Mouse (Mus musculus): ENCODE measurements at regions not wholly inside any gene's neighbourhood (a gene's known extent, or its start where the extent isn't known, plus 50 kb on each side); places are given as distances from the start of the nearest gene placed in this dataset.

DNA sequence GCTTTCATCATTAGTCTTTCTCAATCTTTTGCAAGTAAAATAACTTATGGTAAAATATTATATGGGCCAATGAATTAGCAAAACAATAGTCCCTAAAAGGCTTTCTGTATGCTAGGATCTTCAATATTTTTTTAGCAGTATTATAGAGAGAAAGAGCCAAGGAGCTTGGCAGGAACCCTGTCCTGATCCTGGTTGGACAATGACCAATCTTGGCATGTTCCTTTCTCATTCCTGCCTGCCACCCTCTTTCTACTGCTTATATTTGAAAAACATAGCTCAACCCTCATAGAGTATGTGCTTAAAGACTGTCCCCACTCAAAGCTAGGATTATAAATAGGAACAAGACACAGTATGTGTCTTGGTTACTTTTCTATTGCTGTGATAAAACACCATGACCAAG, 327.8 kb upstream of the Spred2 start:
- TF ChIP-seq ZC3H11A (IDR thresholded peaks at IDR 0.05; ENCODE audit: borderline replicate concordance, low read depth, low read length) = no peak
- no peak for TF ChIP-seq HCFC1 (IDR thresholded peaks at IDR 0.05; ENCODE audit: borderline replicate concordance, insufficient read depth, low read length)
- TF ChIP-seq MAFK (IDR thresholded peaks at IDR 0.05; ENCODE audit: insufficient read depth, low read depth, low read length) = no peak
- TF ChIP-seq ZNF384 (IDR thresholded peaks at IDR 0.05; ENCODE audit: low read depth, low read length) = no peak
- TF ChIP-seq CHD2 (IDR thresholded peaks at IDR 0.05; ENCODE audit: low read depth, low read length) = no peak
- DNase-seq (ENCODE audit: low read depth, low spot score) = no peak
- H3K36me3 ChIP-seq (ENCODE audit: control insufficient read depth, insufficient read depth, low read length, poor library complexity, severe bottlenecking) = no peaks in the 10 kb centered on the region
- no peak overlapping the region for H3K9ac ChIP-seq (ENCODE audit: insufficient read depth, low read depth, low read length, poor library complexity, severe bottlenecking)
- peaks cover 0 to 5% of the 10 kb centered on the region in 2 experiments; a peak in 1 of 4 replicates for H3K4me1 ChIP-seq (ENCODE audit: control insufficient read depth in 2 of 2, insufficient read depth in 2 of 2, low read length in 2 of 2, poor library complexity in 1 of 2)
- no peak overlapping the region for H3K4me3 ChIP-seq (ENCODE audit: insufficient read depth in 1 of 2, low read depth in 1 of 2, low read length in 2 of 2, poor library complexity in 1 of 2, severe bottlenecking in 1 of 2)
- H3K9me3 ChIP-seq (ENCODE audit: control insufficient read depth, insufficient read depth, low read depth, low read length) = no peaks in the 10 kb centered on the region
- in situ Hi-C loops (cut with MboI; ENCODE audit: low sequenced_read_pairs in 2 of 2, unreplicated experiment in 2 of 2) = loop anchor here in 1 of 2 experiments (25.0 kb wide), 1 partner anchor 441 kb away; no protein-coding TSS in a partner anchor
- no peak overlapping the region for H3K27ac ChIP-seq (ENCODE audit: insufficient read depth, low read depth, low read length, poor library complexity, severe bottlenecking)

DNA sequence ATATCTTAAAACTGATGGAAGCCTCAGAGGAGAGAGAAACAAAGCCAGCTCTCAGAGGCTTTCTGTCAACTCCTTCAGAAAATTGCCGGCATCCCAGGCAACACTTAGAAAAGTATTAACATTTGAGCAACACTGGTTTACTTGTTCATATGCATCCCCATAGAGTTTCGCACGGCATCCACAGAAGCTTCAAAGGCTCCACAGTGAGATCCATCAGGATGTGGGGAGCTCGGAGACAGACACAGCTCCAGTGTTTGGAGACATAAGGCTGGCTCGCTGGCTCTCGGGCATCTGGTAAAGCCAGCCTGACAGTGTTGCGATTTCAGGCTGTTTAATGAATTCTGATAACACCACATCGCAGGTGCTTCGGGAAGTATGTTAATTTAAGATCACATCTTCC, 324.7 kb upstream of the Spred2 start:
- no peak for DNase-seq (ENCODE audit: low read depth, low spot score)
- Histone ChIP-seq H3K36me3 (ENCODE audit: control insufficient read depth, insufficient read depth, low read length, poor library complexity, severe bottlenecking) (no peaks in the 10 kb centered on the region), H3K27ac (ENCODE audit: insufficient read depth, low read depth, low read length, poor library complexity, severe bottlenecking) (no peak overlapping the region), H3K4me3 (ENCODE audit: insufficient read depth in 1 of 2, low read depth in 1 of 2, low read length in 2 of 2, poor library complexity in 1 of 2, severe bottlenecking in 1 of 2) (no peak overlapping the region), H3K9ac (ENCODE audit: insufficient read depth, low read depth, low read length, poor library complexity, severe bottlenecking) (no peak overlapping the region), H3K4me1 (ENCODE audit: control insufficient read depth in 2 of 2, insufficient read depth in 2 of 2, low read length in 2 of 2, poor library complexity in 1 of 2) (no peaks in the 10 kb centered on the region), H3K9me3 (ENCODE audit: control insufficient read depth, insufficient read depth, low read depth, low read length) (no peaks in the 10 kb centered on the region)
- in situ Hi-C loops (cut with MboI; ENCODE audit: low sequenced_read_pairs in 2 of 2, unreplicated experiment in 2 of 2) = loop anchor here in 1 of 2 experiments (25.0 kb wide), 1 partner anchor 438 kb away; no protein-coding TSS in a partner anchor
- TF ChIP-seq CHD2 (IDR thresholded peaks at IDR 0.05; ENCODE audit: low read depth, low read length) (no peak), ZC3H11A (IDR thresholded peaks at IDR 0.05; ENCODE audit: borderline replicate concordance, low read depth, low read length) (no peak), HCFC1 (IDR thresholded peaks at IDR 0.05; ENCODE audit: borderline replicate concordance, insufficient read depth, low read length) (no peak), ZNF384 (IDR thresholded peaks at IDR 0.05; ENCODE audit: low read depth, low read length) (no peak), MAFK (IDR thresholded peaks at IDR 0.05; ENCODE audit: insufficient read depth, low read depth, low read length) (no peak)

- DNase-seq (ENCODE audit: low read depth, low spot score) = no peak
- TF ChIP-seq CHD2 (IDR thresholded peaks at IDR 0.05; ENCODE audit: low read depth, low read length) (no peak), MAFK (IDR thresholded peaks at IDR 0.05; ENCODE audit: insufficient read depth, low read depth, low read length) (no peak), ZNF384 (IDR thresholded peaks at IDR 0.05; ENCODE audit: low read depth, low read length) (no peak), ZC3H11A (IDR thresholded peaks at IDR 0.05; ENCODE audit: borderline replicate concordance, low read depth, low read length) (no peak)
These were observed 322.8 kb upstream of the Spred2 start for GRCm38 (mm10) chr11:19601216-19601938.

GRCm38 (mm10) chr11:19602496-19602895, 321.7 kb upstream of the Spred2 start:
- no peak overlapping the region for H3K9ac ChIP-seq (ENCODE audit: insufficient read depth, low read depth, low read length, poor library complexity, severe bottlenecking)
- H3K27ac ChIP-seq (ENCODE audit: insufficient read depth, low read depth, low read length, poor library complexity, severe bottlenecking) = no peak overlapping the region
- DNase-seq (ENCODE audit: low read depth, low spot score) = no peak
- in situ Hi-C loops (cut with MboI; ENCODE audit: low sequenced_read_pairs in 2 of 2, unreplicated experiment in 2 of 2) = no loop called here
- TF ChIP-seq HCFC1 (IDR thresholded peaks at IDR 0.05; ENCODE audit: borderline replicate concordance, insufficient read depth, low read length) = no peak
- no peak for TF ChIP-seq ZNF384 (IDR thresholded peaks at IDR 0.05; ENCODE audit: low read depth, low read length)
- no peak for TF ChIP-seq CHD2 (IDR thresholded peaks at IDR 0.05; ENCODE audit: low read depth, low read length)
- TF ChIP-seq MAFK (IDR thresholded peaks at IDR 0.05; ENCODE audit: insufficient read depth, low read depth, low read length) = no peak
- no peak for TF ChIP-seq ZC3H11A (IDR thresholded peaks at IDR 0.05; ENCODE audit: borderline replicate concordance, low read depth, low read length)
- H3K4me1 ChIP-seq (ENCODE audit: control insufficient read depth in 2 of 2, insufficient read depth in 2 of 2, low read length in 2 of 2, poor library complexity in 1 of 2) = no peaks in the 10 kb centered on the region
- H3K36me3 ChIP-seq (ENCODE audit: control insufficient read depth, insufficient read depth, low read length, poor library complexity, severe bottlenecking) = no peaks in the 10 kb centered on the region
- H3K4me3 ChIP-seq (ENCODE audit: insufficient read depth in 1 of 2, low read depth in 1 of 2, low read length in 2 of 2, poor library complexity in 1 of 2, severe bottlenecking in 1 of 2) = no peak overlapping the region
- H3K9me3 ChIP-seq (ENCODE audit: control insufficient read depth, insufficient read depth, low read depth, low read length) = no peaks in the 10 kb centered on the region

More at GRCm38 (mm10) chr11:19601216-19601938, 322.8 kb upstream of the Spred2 start:
- Histone ChIP-seq H3K9me3 (ENCODE audit: control insufficient read depth, insufficient read depth, low read depth, low read length) (no peaks in the 10 kb centered on the region), H3K9ac (ENCODE audit: insufficient read depth, low read depth, low read length, poor library complexity, severe bottlenecking) (no peak overlapping the region), H3K27ac (ENCODE audit: insufficient read depth, low read depth, low read length, poor library complexity, severe bottlenecking) (no peak overlapping the region), H3K4me3 (ENCODE audit: insufficient read depth in 1 of 2, low read depth in 1 of 2, low read length in 2 of 2, poor library complexity in 1 of 2, severe bottlenecking in 1 of 2) (no peak overlapping the region), H3K4me1 (ENCODE audit: control insufficient read depth in 2 of 2, insufficient read depth in 2 of 2, low read length in 2 of 2, poor library complexity in 1 of 2) (no peaks in the 10 kb centered on the region), H3K36me3 (ENCODE audit: control insufficient read depth, insufficient read depth, low read length, poor library complexity, severe bottlenecking) (no peaks in the 10 kb centered on the region)
- in situ Hi-C loops (cut with MboI; ENCODE audit: low sequenced_read_pairs in 2 of 2, unreplicated experiment in 2 of 2) = no loop called here

All from ES-E14 (cell line).